Mouse (Mus musculus): ENCODE measurements at regions not wholly inside any gene's neighbourhood (a gene's known extent, or its start where the extent isn't known, plus 50 kb on each side); places are given as distances from the start of the nearest gene placed in this dataset.

GRCm38 (mm10) chr9:90851044-90851443 is 511.2 kb upstream of the Zic4 start:
- H3K27ac ChIP-seq = no peak overlapping the region
- H3K36me3 ChIP-seq (ENCODE audit: insufficient read depth, low read length) = no peaks in the 10 kb centered on the region
- 93% methylated on average over 5 of the region's 5 CpGs for WGBS
- ATAC-seq (no peak), DNase-seq (ENCODE audit: low spot score) (no peak)
- H3K4me1 ChIP-seq (ENCODE audit: insufficient read depth, low read length) = no peaks in the 10 kb centered on the region
- no peaks in the 10 kb centered on the region for H3K27me3 ChIP-seq (ENCODE audit: insufficient read depth, low read length)
- H3K9ac ChIP-seq (replicated peaks; ENCODE audit: low read length) = no peak overlapping the region
- no peaks in the 10 kb centered on the region for H3K9me3 ChIP-seq (ENCODE audit: low read length)
- no peak overlapping the region for H3K4me3 ChIP-seq (ENCODE audit: low read length)
- no peak overlapping the region for H3K4me2 ChIP-seq (ENCODE audit: low read depth, low read length)
- TF ChIP-seq CTCF (IDR thresholded peaks at IDR 0.05; ENCODE audit: low read depth) = no peak

GRCm38 (mm10) chr9:90871636-90872035 is 490.6 kb upstream of the Zic4 start:
- Histone ChIP-seq H3K4me3 (ENCODE audit: low read length) (no peak overlapping the region), H3K36me3 (ENCODE audit: insufficient read depth, low read length) (no peaks in the 10 kb centered on the region), H3K27ac (no peak overlapping the region), H3K9ac (replicated peaks; ENCODE audit: low read length) (no peak overlapping the region), H3K4me2 (ENCODE audit: low read depth, low read length) (no peak overlapping the region), H3K9me3 (ENCODE audit: low read length) (no peaks in the 10 kb centered on the region), H3K27me3 (ENCODE audit: insufficient read depth, low read length) (no peaks in the 10 kb centered on the region), H3K4me1 (ENCODE audit: insufficient read depth, low read length) (no peaks in the 10 kb centered on the region)
- 66% methylated on average over 5 of the region's 5 CpGs for WGBS
- DNase-seq (ENCODE audit: low spot score) (no peak), ATAC-seq (no peak)
- no peak for TF ChIP-seq CTCF (IDR thresholded peaks at IDR 0.05; ENCODE audit: low read depth)

DNA sequence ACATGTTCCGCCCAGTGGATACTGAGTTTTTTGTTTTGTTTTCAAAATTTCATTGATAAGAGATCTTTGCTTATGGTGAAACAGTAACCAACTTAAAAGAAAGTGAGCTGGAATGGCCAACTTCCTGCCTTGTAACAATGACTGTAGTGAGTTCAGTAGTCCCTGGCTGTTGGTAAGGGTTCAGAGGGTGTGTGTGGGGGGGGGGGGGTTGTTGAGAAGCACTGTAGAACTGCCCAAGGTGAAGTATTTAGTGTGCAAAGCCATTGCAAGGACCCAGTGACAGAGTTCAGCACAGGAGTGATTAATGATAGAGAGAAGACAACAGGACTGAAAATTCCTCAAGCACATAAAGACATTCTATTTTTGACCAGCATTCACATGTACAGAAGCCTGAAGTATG is 477.7 kb upstream of the Zic4 start:
- no peak for ATAC-seq
- H3K4me3 ChIP-seq (ENCODE audit: low read length) = no peak overlapping the region
- H3K27ac ChIP-seq = no peak overlapping the region
- H3K9me3 ChIP-seq (ENCODE audit: low read length) = no peaks in the 10 kb centered on the region
- no peaks in the 10 kb centered on the region for H3K36me3 ChIP-seq (ENCODE audit: insufficient read depth, low read length)
- H3K27me3 ChIP-seq (ENCODE audit: insufficient read depth, low read length) = no peaks in the 10 kb centered on the region
- DNase-seq (ENCODE audit: low spot score) = no peak
- no peak overlapping the region for H3K4me2 ChIP-seq (ENCODE audit: low read depth, low read length)
- TF ChIP-seq CTCF (IDR thresholded peaks at IDR 0.05; ENCODE audit: low read depth) = no peak
- H3K4me1 ChIP-seq (ENCODE audit: insufficient read depth, low read length) = no peaks in the 10 kb centered on the region
- 100% methylated on average over 1 of the region's 1 CpGs for WGBS
- no peak overlapping the region for H3K9ac ChIP-seq (replicated peaks; ENCODE audit: low read length)

GRCm38 (mm10) chr9:90887405-90887804 is 474.8 kb upstream of the Zic4 start:
- DNase-seq (ENCODE audit: low spot score) (no peak), ATAC-seq (no peak)
- TF ChIP-seq CTCF (IDR thresholded peaks at IDR 0.05; ENCODE audit: low read depth) = no peak
- no peaks in the 10 kb centered on the region for H3K4me1 ChIP-seq (ENCODE audit: insufficient read depth, low read length)
- no peaks in the 10 kb centered on the region for H3K27me3 ChIP-seq (ENCODE audit: insufficient read depth, low read length)
- H3K4me3 ChIP-seq (ENCODE audit: low read length) = no peak overlapping the region
- no peak overlapping the region for H3K9ac ChIP-seq (replicated peaks; ENCODE audit: low read length)
- WGBS = 94% methylated on average over 3 of the region's 3 CpGs
- H3K9me3 ChIP-seq (ENCODE audit: low read length) = no peaks in the 10 kb centered on the region
- H3K36me3 ChIP-seq (ENCODE audit: insufficient read depth, low read length) = no peaks in the 10 kb centered on the region
- no peak overlapping the region for H3K27ac ChIP-seq
- H3K4me2 ChIP-seq (ENCODE audit: low read depth, low read length) = no peak overlapping the region

- H3K4me1 ChIP-seq (ENCODE audit: insufficient read depth, low read length) = no peaks in the 10 kb centered on the region
- DNase-seq (ENCODE audit: low spot score) (no peak), ATAC-seq (no peak)
- H3K4me2 ChIP-seq (ENCODE audit: low read depth, low read length) = no peak overlapping the region
- 88% methylated on average over 4 of the region's 4 CpGs for WGBS
- H3K27me3 ChIP-seq (ENCODE audit: insufficient read depth, low read length) = no peaks in the 10 kb centered on the region
- no peak overlapping the region for H3K27ac ChIP-seq
- no peaks in the 10 kb centered on the region for H3K9me3 ChIP-seq (ENCODE audit: low read length)
- H3K9ac ChIP-seq (replicated peaks; ENCODE audit: low read length) = no peak overlapping the region
- no peaks in the 10 kb centered on the region for H3K36me3 ChIP-seq (ENCODE audit: insufficient read depth, low read length)
- TF ChIP-seq CTCF (IDR thresholded peaks at IDR 0.05; ENCODE audit: low read depth) = no peak
- no peak overlapping the region for H3K4me3 ChIP-seq (ENCODE audit: low read length)
Measured at GRCm38 (mm10) chr9:90890801-90891200, 471.4 kb upstream of the Zic4 start.

- TF ChIP-seq CTCF (IDR thresholded peaks at IDR 0.05; ENCODE audit: low read depth) = no peak
- H3K27me3 ChIP-seq (ENCODE audit: insufficient read depth, low read length) = no peaks in the 10 kb centered on the region
- H3K27ac ChIP-seq = no peak overlapping the region
- no peaks in the 10 kb centered on the region for H3K4me1 ChIP-seq (ENCODE audit: insufficient read depth, low read length)
- DNase-seq (ENCODE audit: low spot score) = no peak
- H3K9ac ChIP-seq (replicated peaks; ENCODE audit: low read length) = no peak overlapping the region
- no peak overlapping the region for H3K4me3 ChIP-seq (ENCODE audit: low read length)
- H3K4me2 ChIP-seq (ENCODE audit: low read depth, low read length) = no peak overlapping the region
- ATAC-seq = no peak
- H3K9me3 ChIP-seq (ENCODE audit: low read length) = no peaks in the 10 kb centered on the region
- 79% methylated on average over 1 of the region's 1 CpGs for WGBS
- no peaks in the 10 kb centered on the region for H3K36me3 ChIP-seq (ENCODE audit: insufficient read depth, low read length)
Measured at GRCm38 (mm10) chr9:90892816-90893215, 469.4 kb upstream of the Zic4 start.

GRCm38 (mm10) chr9:90903557-90903956 is 458.7 kb upstream of the Zic4 start:
- no peak for TF ChIP-seq CTCF (IDR thresholded peaks at IDR 0.05; ENCODE audit: low read depth)
- H3K27ac ChIP-seq = no peak overlapping the region
- DNase-seq (ENCODE audit: low spot score) (no peak), ATAC-seq (no peak)
- H3K4me2 ChIP-seq (ENCODE audit: low read depth, low read length) = no peak overlapping the region
- no peaks in the 10 kb centered on the region for H3K9me3 ChIP-seq (ENCODE audit: low read length)
- no peaks in the 10 kb centered on the region for H3K36me3 ChIP-seq (ENCODE audit: insufficient read depth, low read length)
- no peaks in the 10 kb centered on the region for H3K27me3 ChIP-seq (ENCODE audit: insufficient read depth, low read length)
- no peaks in the 10 kb centered on the region for H3K4me1 ChIP-seq (ENCODE audit: insufficient read depth, low read length)
- H3K9ac ChIP-seq (replicated peaks; ENCODE audit: low read length) = no peak overlapping the region
- H3K4me3 ChIP-seq (ENCODE audit: low read length) = no peak overlapping the region
- 20% methylated on average over 5 of the region's 5 CpGs for WGBS

All from hindbrain, postnatal 0 days (tissue).